ENCODE assay signal across 7 mouse cellular contexts in the genomic region with DNA sequence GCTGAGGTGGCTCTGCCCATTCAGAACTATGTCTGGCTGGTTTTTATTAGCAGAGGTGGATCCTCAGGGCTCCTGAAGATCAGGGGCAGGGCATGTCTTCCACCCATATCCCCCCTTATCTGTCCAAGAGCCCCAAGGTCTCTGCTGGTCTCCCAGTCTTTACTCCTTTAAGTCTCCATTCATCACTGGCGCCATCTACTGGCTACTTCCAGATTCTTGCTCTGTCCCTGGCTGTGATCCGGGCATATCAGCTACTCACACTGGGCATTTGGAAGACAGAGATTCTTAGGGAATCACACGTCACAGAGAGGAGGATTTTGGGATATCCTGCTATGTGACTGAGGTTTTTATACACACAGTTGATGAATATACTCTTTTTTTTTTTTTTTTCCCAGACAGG. TPM values are rescaled to one million over a fixed set of nuclear protein-coding genes. Genes with fewer than 3 reads are reported as not detected.
DNase-seq lines count a peak whose midpoint lies in the region; ATAC-seq and TF ChIP-seq lines count a peak whose summit lies in the region.

No protein-coding gene starts in this region.

- 16% methylated on average over 3 of the region's 3 CpGs for WGBS in lung, embryonic 16.5 days
- 8% methylated on average over 3 of the region's 3 CpGs for WGBS in small intestine, adult 2 months

- H3K27ac ChIP-seq in lung, embryonic 16.5 days (ENCODE audit: low read length), result no peak overlapping the region
- H3K27ac ChIP-seq in small intestine, adult 2 months (ENCODE audit: insufficient read depth, low read depth, low read length), result no peak overlapping the region

- no peaks in the 10 kb centered on the region for H3K9me3 ChIP-seq in lung, embryonic 16.5 days (ENCODE audit: control insufficient read depth, low read length)

- H3K9ac ChIP-seq in lung, embryonic 16.5 days (ENCODE audit: low read length), result no peak overlapping the region

- TF ChIP-seq POLR2A in small intestine, adult 2 months (IDR thresholded peaks at IDR 0.05; ENCODE audit: low read depth, low read length), result no peak

- ATAC-seq in lung, embryonic 16.5 days (ENCODE audit: low read depth), result peak; percentile 45; the same call in 1 of the 2 replicates

- peaks cover 4% of the 10 kb centered on the region; the same call in 1 of the 2 replicates for H3K27me3 ChIP-seq in lung, embryonic 16.5 days (ENCODE audit: control insufficient read depth, insufficient read depth, low read depth, low read length)
- H3K27me3 ChIP-seq in small intestine, adult 2 months (ENCODE audit: control insufficient read depth, insufficient read depth, low read length), result no peaks in the 10 kb centered on the region; the same call in 1 of the 2 replicates

- no peaks in the 10 kb centered on the region for H3K36me3 ChIP-seq in lung, embryonic 16.5 days (ENCODE audit: control insufficient read depth, insufficient read depth, low read length)
- H3K36me3 ChIP-seq in small intestine, adult 2 months (ENCODE audit: control insufficient read depth, insufficient read depth, low read length), result no peaks in the 10 kb centered on the region

- peak; percentile 67; the same call in 1 of the 2 replicates for TF ChIP-seq CTCF in small intestine, adult 2 months (IDR thresholded peaks at IDR 0.05; ENCODE audit: extremely low read depth, insufficient read length, insufficient replicate concordance, low read depth, low read length)

- peak; percentile 88 for DNase-seq in 3T3-L1 (ENCODE audit: low read depth, low spot score)
- DNase-seq in B cell, adult 2 months, result peak; percentile 74
- peak; percentile 71 for DNase-seq in c-Kit-negative CD71-positive TER-119-positive erythroid progenitor cells, embryonic 14.5 days (ENCODE audit: low read depth, low spot score)
- DNase-seq in frontal cortex, postnatal 36 days (ENCODE audit: low spot score in 2 of 2), result peak; percentile 50 to 53
- DNase-seq in kidney, postnatal 10 days, result peak; percentile 86

- H3K4me3 ChIP-seq in lung, embryonic 16.5 days (ENCODE audit: low read length), result no peak overlapping the region
- no peak overlapping the region for H3K4me3 ChIP-seq in small intestine, adult 2 months (ENCODE audit: low read depth, low read length)

- 0 out of 2 replicates have a peak, but pooled peaks cover 2% of the 10 kb centered on the region for H3K4me1 ChIP-seq in lung, embryonic 16.5 days (replicated peaks; ENCODE audit: control insufficient read depth, insufficient read depth, low read length)
- H3K4me1 ChIP-seq in small intestine, adult 2 months (ENCODE audit: control insufficient read depth, insufficient read depth, insufficient read length, low read length), result no peaks in the 10 kb centered on the region; the same call in 1 of the 2 replicates

- H3K4me2 ChIP-seq in lung, embryonic 16.5 days (ENCODE audit: low read depth, low read length), result no peak overlapping the region

RNA-seq across cellular contexts. Expression of a gene that starts 25.6 kb away (rescaled TPM):
- 82.0 and 87.7 TPM in 2 replicates for polyA plus RNA-seq in lung, embryonic 16.5 days (2015; fragmentation: Nextera tagmentation; extraction: Ambion mirVana)
- polyA plus RNA-seq in small intestine, adult 2 months (2012; rRNA removed), result 2.4 and 9.2 TPM in 2 replicates

RNA-seq across cellular contexts. Expression of a gene that starts 32.9 kb away (rescaled TPM):
- polyA plus RNA-seq in lung, embryonic 16.5 days (2015; fragmentation: Nextera tagmentation; extraction: Ambion mirVana), result 454 and 489 TPM in 2 replicates
- polyA plus RNA-seq in small intestine, adult 2 months (2012; rRNA removed), result 758 and 1,409 TPM in 2 replicates

RNA-seq across cellular contexts. Expression of a gene that starts 41.5 kb away (rescaled TPM):
- polyA plus RNA-seq in lung, embryonic 16.5 days (2015; fragmentation: Nextera tagmentation; extraction: Ambion mirVana), result 188 and 193 TPM in 2 replicates
- polyA plus RNA-seq in small intestine, adult 2 months (2012; rRNA removed), result 29.8 and 54.4 TPM in 2 replicates
